8 mouse cellular contexts compared by ENCODE assay signal in genomic region chr12:85599478-85600152, GRCm38 (mm10). TPM values are rescaled to one million over a fixed set of nuclear protein-coding genes. Genes with fewer than 3 reads are reported as not detected.
DNase-seq lines count a peak whose midpoint lies in the region; ATAC-seq and TF ChIP-seq lines count a peak whose summit lies in the region.

No protein-coding gene starts in this region.

- peak overlapping the region; percentile 27; the same call in 1 of the 2 replicates for H3K27ac ChIP-seq in kidney, embryonic 14.5 days (ENCODE audit: low read depth, low read length)
- H3K27ac ChIP-seq in embryonic fibroblast, embryonic 13.5 days (ENCODE audit: insufficient read depth, low read length) = peak overlapping the region; percentile 62
- peak overlapping the region; percentile 56 for H3K27ac ChIP-seq in liver, embryonic 12.5 days
- H3K27ac ChIP-seq in thymus, adult 2 months (ENCODE audit: control insufficient read depth, insufficient read depth, low read length) = no peak overlapping the region

- H3K9me3 ChIP-seq in kidney, embryonic 14.5 days (ENCODE audit: control insufficient read depth, low read length) = no peaks in the 10 kb centered on the region
- H3K9me3 ChIP-seq in liver, embryonic 12.5 days (replicated peaks) = no peaks in the 10 kb centered on the region

- H3K36me3 ChIP-seq in kidney, embryonic 14.5 days (ENCODE audit: control insufficient read depth, insufficient read depth, low read length) = no peaks in the 10 kb centered on the region
- no peaks in the 10 kb centered on the region for H3K36me3 ChIP-seq in liver, embryonic 12.5 days
- H3K36me3 ChIP-seq in thymus, adult 2 months (ENCODE audit: control insufficient read depth, insufficient read depth, low read length) = no peaks in the 10 kb centered on the region

- ATAC-seq in kidney, embryonic 14.5 days (ENCODE audit: low FRiP score, low TSS enrichment) = peak; percentile 63
- peak; percentile 29 to 36; a peak in 3 of 4 replicates for ATAC-seq in hematopoietic stem cell, adult 5-6 weeks (replicated peaks in 1 of 2; ENCODE audit: insufficient read depth in 1 of 2, low FRiP score in 2 of 2, low TSS enrichment in 1 of 2, low read depth in 1 of 2, poor library complexity in 2 of 2, severe bottlenecking in 2 of 2)
- ATAC-seq in liver, embryonic 12.5 days = peak; percentile 27

- peaks cover 6% of the 10 kb centered on the region; the same call in 1 of the 2 replicates for H3K27me3 ChIP-seq in kidney, embryonic 14.5 days (ENCODE audit: control insufficient read depth, insufficient read depth, low read length)
- H3K27me3 ChIP-seq in liver, embryonic 12.5 days (replicated peaks) = peaks cover 84% of the 10 kb centered on the region
- no peaks in the 10 kb centered on the region for H3K27me3 ChIP-seq in thymus, adult 2 months (ENCODE audit: control insufficient read depth, insufficient read depth, low read length)

- H3K4me2 ChIP-seq in kidney, embryonic 14.5 days (replicated peaks; ENCODE audit: low read depth, low read length) = peak overlapping the region; percentile 83
- H3K4me2 ChIP-seq in liver, embryonic 12.5 days = peak overlapping the region; percentile 72

- under 1% methylated on average over 41 of the region's 49 CpGs for WGBS in kidney, embryonic 14.5 days
- WGBS in liver, embryonic 12.5 days (ENCODE audit: insufficient replicate concordance) = 2% methylated on average over 40 of the region's 49 CpGs
- 2% methylated on average over 49 of the region's 49 CpGs for WGBS in thymus, adult 2 months

- H3K4me1 ChIP-seq in kidney, embryonic 14.5 days (ENCODE audit: control insufficient read depth, insufficient read depth, low read length) = peaks cover 15% of the 10 kb centered on the region
- H3K4me1 ChIP-seq in embryonic fibroblast, embryonic 13.5 days (ENCODE audit: control insufficient read depth, insufficient read depth, low read length) = peaks cover 13% of the 10 kb centered on the region
- H3K4me1 ChIP-seq in liver, embryonic 12.5 days = peaks cover 26% of the 10 kb centered on the region
- H3K4me1 ChIP-seq in thymus, adult 2 months (replicated peaks; ENCODE audit: control insufficient read depth, insufficient read depth, low read length) = peaks cover 25% of the 10 kb centered on the region

- 0 out of 2 replicates have a peak, but pooled peaks have one; percentile 30 for TF ChIP-seq POLR2A in embryonic fibroblast, embryonic 13.5 days (IDR thresholded peaks at IDR 0.05; ENCODE audit: low read depth, low read length)
- no peak for TF ChIP-seq POLR2A in thymus, adult 2 months (IDR thresholded peaks at IDR 0.05; ENCODE audit: control insufficient read depth, extremely low read depth, insufficient read depth, low read length, poor library complexity)

- no peak for TF ChIP-seq CTCF in embryonic fibroblast, embryonic 13.5 days (IDR thresholded peaks at IDR 0.05; ENCODE audit: borderline replicate concordance, insufficient read depth, low read length)
- no peak for TF ChIP-seq CTCF in thymus, adult 2 months (IDR thresholded peaks at IDR 0.05; ENCODE audit: borderline replicate concordance, control insufficient read depth, extremely low read depth, insufficient read depth, low read length, poor library complexity)

- peak overlapping the region; percentile 72 for H3K4me3 ChIP-seq in kidney, embryonic 14.5 days (ENCODE audit: low read length)
- H3K4me3 ChIP-seq in embryonic fibroblast, embryonic 13.5 days (ENCODE audit: insufficient read depth, low read length) = peak overlapping the region; percentile 97
- peak overlapping the region; percentile 63 for H3K4me3 ChIP-seq in liver, embryonic 12.5 days
- peak overlapping the region; percentile 48 for H3K4me3 ChIP-seq in thymus, adult 2 months (ENCODE audit: control insufficient read depth, insufficient read depth, low read length)

- no peak for DNase-seq in kidney, adult 9 months
- DNase-seq in adrenal gland, postnatal 36 days = peak; percentile 52 to 70
- DNase-seq in neural tube, embryonic 10.5 days (ENCODE audit: extremely low spot score, low spot score) = peak; percentile 65
- DNase-seq in thymus, adult 2 months = peak; percentile 60

- H3K9ac ChIP-seq in kidney, embryonic 14.5 days (ENCODE audit: low read depth, low read length) = peak overlapping the region; percentile 81
- peak overlapping the region; percentile 62 for H3K9ac ChIP-seq in liver, embryonic 12.5 days

RNA-seq across cellular contexts. Expression of gene Jdp2, which starts 0.8 kb away (rescaled TPM):
- 0.49 and 0.66 TPM in 2 replicates for polyA plus RNA-seq in kidney, embryonic 14.5 days (2014; fragmentation: Nextera tagmentation; extraction: Ambion mirVana)
- 10 to 100 TPM; 15.5 to 21.1 TPM for total RNA-seq in adrenal gland, postnatal 36 days (2021)
- polyA plus RNA-seq in embryonic fibroblast, embryonic 13.5 days (2011; ENCODE audit: insufficient read length, low read depth, missing spikeins) = 63.9 and 73.7 TPM in 2 replicates
- total RNA-seq in hematopoietic stem cell, adult 5-6 weeks (2017) = 34.3 and 36.9 TPM in 2 replicates
- polyA plus RNA-seq in liver, embryonic 12.5 days (2016; fragmentation: Nextera tagmentation; extraction: Ambion mirVana) = 0.17 and 0.25 TPM in 2 replicates
- 3.1 and 3.5 TPM in 2 replicates for polyA plus RNA-seq in thymus, adult 2 months (2012; rRNA removed)

Comparison
In these comparisons a context has a peak if more than half of its experiments do, and no peak if none do; other contexts are left out.
1. RNA of gene Jdp2, which starts 0.8 kb away (polyA plus RNA-seq): 63.9 to 73.7 TPM in embryonic fibroblast, embryonic 13.5 days; 3.1 to 3.5 TPM in thymus, adult 2 months, 0.49 to 0.66 TPM in kidney, embryonic 14.5 days and 0.17 to 0.25 TPM in liver, embryonic 12.5 days; every median in the first group is over 10 times any median in the second.
2. Peak in every context shown above with its lines, with median percentiles within 50 percentile points of each other: ATAC-seq and H3K4me3 ChIP-seq.